Mouse (Mus musculus) B cell, adult (primary cell): ENCODE results near the gene Ikzf1. TPM values are rescaled to one million over a fixed set of nuclear protein-coding genes. Genes with fewer than 3 reads are reported as not detected.

Experiments
- total RNA-seq: library from RNA; stranded (reverse); gene quantifications from 4 replicates; pipeline ENCODE4 v1.2.4, GENCODE M21; 2023; ENCODE audit not compliant: inconsistent age

The Ikzf1 gene
- total RNA-seq: 342 to 360 TPM (median 350 TPM) in 4 replicates

GRCm38 (mm10) chr11:11684930-11685852 lies at the start of gene Ikzf1:
Gene Ikzf1, plus strand, starts transcription at chr11:11685003.

GRCm38 (mm10) chr11:11808820-11809403 lies 124.1 kb downstream of the Ikzf1 start, which contains the start of gene Fignl1:
Gene Fignl1, minus strand, starts transcription at chr11:11808962.

Other genes with a start within 250 kb of the Ikzf1 start
- 3.6 to 7.0 TPM (median 4.9 TPM) in 4 replicates for gene Spata48, start 222.9 kb upstream of the Ikzf1 start, total RNA-seq
- gene Zpbp, start 222.6 kb upstream of the Ikzf1 start, total RNA-seq: 1.3 to 2.2 TPM (median 1.5 TPM) in 4 replicates
- not detected in 4 replicates for gene 4930512M02Rik, start 57.2 kb upstream of the Ikzf1 start, total RNA-seq
- 3.6 to 6.0 TPM (median 4.7 TPM) in 4 replicates for gene Fignl1, start 124.0 kb downstream of the Ikzf1 start, total RNA-seq
- gene Ddc, start 213.1 kb downstream of the Ikzf1 start, total RNA-seq: not detected in 4 replicates